Mouse (Mus musculus) retina, postnatal 1 day (tissue): ENCODE results near the gene Prss42.
A peak's percentile ranks its signal among the peaks of the same experiment; 100 is the strongest.

Experiments
- DNase-seq: peaks from one replicate; pipeline ENCODE4 v3.0.0-alpha.2; 2012

Prss42 gene

GRCm38 (mm10) chr9:110797866-110798265 is at the start of gene Prss42:
Gene Prss42 (plus strand): TSS chr9:110798166.
- no peak for DNase-seq

- no peak for DNase-seq
Measured at GRCm38 (mm10) chr9:110748451-110748850, 49.5 kb upstream of the Prss42 start.

DNA sequence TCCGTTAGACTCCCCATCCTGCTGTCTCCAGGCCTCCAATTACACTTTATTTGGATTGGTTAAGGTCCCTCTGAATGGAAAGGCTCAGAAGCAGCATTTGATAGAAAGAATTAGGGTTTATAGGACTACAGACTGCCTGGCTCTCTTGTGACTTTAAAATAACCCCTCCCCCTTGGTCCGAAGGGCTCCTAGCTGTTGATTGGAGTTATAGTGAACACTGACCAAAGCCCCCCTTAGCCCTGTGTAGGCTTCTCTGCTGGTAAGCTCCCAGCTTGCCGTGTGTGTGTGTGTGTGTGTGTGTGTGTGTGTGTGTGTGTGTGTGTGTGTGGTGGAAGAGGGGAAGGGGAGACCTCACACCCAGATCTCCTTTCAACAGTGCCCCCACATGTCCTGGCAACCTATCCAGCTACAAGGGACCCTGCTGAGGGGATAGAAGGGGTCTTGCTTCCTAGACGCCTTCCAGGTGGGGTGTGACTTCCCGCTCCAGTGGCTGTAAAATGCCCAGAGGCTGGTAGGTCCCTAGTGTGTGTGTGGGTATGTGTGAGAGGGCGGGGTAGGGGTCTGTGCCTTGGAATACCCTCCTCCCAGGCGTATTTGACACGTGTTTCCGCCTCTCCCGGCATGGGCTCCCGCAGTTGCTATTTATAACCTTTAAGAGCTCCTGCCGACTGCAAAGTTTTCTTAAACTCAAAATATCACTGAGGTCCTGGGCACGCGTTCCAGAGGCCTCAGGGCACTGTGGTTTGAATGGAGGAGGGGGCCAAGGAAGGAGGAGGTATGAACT is 47.4 kb upstream of the Prss42 start:
- DNase-seq = no peak

DNA sequence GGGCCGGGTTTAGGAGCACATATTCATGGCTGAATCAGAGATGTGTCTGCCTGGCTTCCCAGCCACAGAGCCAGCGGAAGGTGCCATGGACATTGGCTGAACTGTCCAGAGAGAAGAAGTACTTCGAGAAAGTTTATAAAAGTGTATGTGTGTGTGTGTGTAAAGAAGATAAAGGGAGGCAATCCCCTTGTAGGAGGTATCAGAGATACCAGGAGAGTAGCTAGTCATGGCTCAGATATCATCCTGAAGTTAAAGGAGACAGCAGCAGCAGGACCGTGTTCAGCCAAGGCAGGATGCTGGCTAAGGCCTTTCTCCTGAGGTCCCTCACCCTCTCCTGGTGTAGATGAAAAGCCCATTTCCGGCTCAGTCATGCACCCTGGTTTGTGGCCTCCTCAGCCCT is 46.6 kb upstream of the Prss42 start:
- no peak for DNase-seq

GRCm38 (mm10) chr9:110752917-110753435 is 45.0 kb upstream of the Prss42 start:
- no peak for DNase-seq

- no peak for DNase-seq
Measured at GRCm38 (mm10) chr9:110753773-110754172, 44.2 kb upstream of the Prss42 start.

DNA sequence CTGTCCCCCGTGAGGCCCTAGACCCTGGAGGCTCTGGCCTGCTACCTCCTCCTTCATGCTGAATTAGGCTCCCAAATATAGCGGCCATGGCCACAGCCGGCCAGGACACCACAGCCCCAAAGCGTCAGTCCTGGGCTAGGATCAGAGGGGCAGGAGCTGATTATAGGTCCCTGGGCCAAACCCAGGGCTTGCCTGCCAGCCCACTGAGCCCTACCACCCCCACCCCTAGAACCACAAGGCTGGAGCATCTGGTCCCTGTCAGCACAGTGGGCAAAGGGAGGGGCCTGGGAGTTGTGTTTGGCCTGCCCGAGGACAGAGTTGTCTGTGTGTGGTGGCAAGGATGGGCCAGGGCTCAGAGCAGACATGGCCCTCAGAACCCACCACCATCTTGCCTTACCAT is 40.1 kb upstream of the Prss42 start:
- no peak for DNase-seq

DNA sequence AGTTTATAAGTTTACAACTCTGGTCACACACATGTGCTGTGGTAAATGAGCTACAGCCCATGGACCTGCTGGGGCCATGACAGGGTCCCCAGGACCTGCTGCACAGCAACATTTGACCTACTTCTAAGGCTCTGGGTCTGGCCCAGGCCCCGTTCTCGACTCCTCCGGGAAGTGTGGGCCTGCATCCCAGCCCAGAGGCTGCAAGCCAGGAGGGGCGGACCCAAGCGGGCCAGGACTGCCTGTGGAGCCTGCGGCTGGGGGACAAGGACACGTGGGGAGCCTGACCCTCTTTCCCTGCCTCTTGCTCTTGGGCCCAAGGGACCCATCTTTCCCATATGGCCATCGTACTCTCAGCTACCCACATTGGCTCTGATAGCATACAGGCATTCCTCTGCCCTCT is 39.4 kb upstream of the Prss42 start:
- DNase-seq = no peak

GRCm38 (mm10) chr9:110759265-110759664 is 38.7 kb upstream of the Prss42 start:
- DNase-seq = peak; percentile 52

GRCm38 (mm10) chr9:110760886-110761285 is 37.1 kb upstream of the Prss42 start:
- no peak for DNase-seq

- no peak for DNase-seq
Measured at GRCm38 (mm10) chr9:110762763-110763162, 35.2 kb upstream of the Prss42 start.

DNA sequence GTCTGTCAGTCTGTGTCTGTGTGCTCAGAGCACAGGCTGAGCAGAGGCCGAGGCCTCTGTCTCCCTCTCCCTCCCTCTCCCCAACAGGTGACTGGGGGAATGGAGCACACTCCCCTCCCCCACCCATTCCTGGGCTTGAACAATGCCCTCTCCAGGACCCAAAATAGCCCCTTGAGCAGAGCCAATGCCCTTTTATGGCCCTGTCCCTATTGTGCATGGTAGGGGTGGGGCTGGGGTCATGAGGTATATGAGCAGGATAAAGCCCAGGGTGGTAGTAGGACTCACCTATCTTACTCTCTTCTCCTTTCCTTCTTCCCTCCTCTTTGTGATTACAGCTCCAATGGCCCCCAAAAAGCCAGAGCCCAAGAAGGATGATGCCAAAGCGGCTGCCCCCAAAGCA is 34.6 kb upstream of the Prss42 start:
- DNase-seq = no peak

DNA sequence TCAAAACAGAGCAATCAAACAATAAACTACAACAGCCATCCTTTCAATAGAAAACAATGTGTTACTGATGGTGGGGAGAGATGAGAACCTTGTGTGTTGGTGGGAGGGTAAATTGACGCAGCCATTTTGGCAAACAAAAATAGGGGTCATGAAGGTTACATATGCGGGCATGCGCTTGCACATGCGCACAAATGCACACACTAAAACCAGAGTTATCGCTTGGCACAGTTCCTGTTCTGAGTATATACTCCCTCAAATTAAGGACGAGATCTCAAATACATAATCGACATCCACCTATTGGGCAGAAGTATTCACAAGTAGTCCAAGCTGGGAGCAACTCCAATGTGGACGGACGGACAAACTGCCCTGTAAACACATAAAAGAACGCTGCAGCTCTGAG is 25.6 kb upstream of the Prss42 start:
- DNase-seq = no peak

GRCm38 (mm10) chr9:110774403-110775268 is 23.3 kb upstream of the Prss42 start:
- DNase-seq = no peak

GRCm38 (mm10) chr9:110775269-110776022 is 22.5 kb upstream of the Prss42 start:
- DNase-seq = no peak

- no peak for DNase-seq
Measured at GRCm38 (mm10) chr9:110778100-110778499, 19.9 kb upstream of the Prss42 start.

DNA sequence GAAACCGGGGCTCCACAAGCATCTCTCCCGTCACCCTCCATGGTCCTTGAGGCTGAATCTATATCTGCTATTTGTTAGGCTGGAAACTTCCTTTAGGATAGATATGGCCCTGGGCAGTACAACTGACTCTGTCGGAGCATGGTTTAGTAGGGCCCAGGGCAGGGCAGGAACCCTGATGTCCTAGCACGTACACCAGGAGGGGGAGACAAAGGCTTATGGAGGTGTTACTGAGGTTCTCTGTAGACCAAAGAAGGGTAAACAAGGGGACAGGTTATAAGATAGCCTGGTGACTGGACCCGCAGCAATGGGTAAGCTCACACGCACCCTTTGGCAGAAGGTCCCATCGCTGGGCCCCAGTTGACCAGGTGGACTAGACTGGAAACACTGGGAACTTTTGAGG is 19.4 kb upstream of the Prss42 start:
- DNase-seq = no peak

GRCm38 (mm10) chr9:110779242-110779913 is 18.6 kb upstream of the Prss42 start:
- peak; percentile 41 for DNase-seq

- peak; percentile 95 for DNase-seq
Measured at GRCm38 (mm10) chr9:110781256-110781721, 16.7 kb upstream of the Prss42 start.

DNA sequence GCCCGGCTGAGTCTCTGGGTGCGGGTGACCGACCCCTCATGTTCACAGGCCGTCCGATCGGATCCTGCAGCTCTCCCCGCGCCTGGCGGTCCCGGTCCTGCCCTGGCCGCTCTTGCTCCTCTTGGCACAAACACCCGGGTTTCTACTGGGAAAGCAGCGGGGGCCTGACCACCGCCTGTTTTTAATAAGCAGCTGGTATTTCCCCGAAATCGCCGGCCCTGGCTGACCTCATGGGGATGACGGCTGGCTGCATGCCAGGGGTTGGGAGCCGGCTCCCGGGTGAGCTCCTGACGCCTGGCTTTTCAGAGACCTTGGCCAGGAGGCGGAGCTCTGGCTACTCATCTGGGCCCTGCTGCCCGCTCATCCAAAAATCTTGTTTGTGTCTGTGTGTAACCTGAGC is 16.2 kb upstream of the Prss42 start:
- peak; percentile 91 for DNase-seq

GRCm38 (mm10) chr9:110783611-110784010 is 14.4 kb upstream of the Prss42 start:
- no peak for DNase-seq

- no peak for DNase-seq
Measured at GRCm38 (mm10) chr9:110788169-110788568, 9.8 kb upstream of the Prss42 start.
